Mouse (Mus musculus): ENCODE measurements around the gene Ptprk.

The Ptprk gene

DNA sequence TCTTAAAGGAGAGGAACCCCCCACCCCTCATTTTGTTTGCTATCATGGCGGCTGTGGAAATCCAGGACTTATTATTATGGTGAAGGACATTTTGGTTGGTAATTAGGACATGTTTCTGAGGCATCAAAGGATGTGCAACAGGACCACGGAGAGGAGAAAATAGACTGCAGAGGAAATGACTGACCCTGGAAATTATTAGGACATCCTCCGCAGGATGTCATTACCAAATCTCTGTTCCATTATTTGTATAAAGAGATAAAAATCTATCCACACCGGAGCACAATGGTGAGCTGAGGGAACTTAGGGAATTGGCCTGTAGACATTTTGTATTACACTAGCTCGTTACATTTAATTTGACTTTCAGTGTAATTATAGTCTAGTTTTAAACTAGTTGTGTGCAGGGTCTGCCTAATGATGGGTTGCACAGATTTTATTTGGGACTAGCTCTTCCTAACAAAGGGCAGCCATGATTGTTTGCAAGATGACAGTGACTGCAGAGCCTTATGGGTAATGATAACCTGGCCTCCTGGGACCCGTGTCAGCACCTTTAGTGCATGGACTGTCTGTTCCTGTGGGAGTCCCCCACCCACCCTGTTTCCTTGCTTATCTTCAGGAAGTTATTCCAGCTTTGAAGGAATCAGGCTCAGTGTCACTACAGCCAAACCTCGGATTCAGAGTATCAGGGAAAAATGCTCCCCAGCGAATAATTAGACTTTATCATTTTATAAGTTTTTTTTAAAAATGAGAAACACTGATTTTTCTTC lies 38.4 kb downstream of the Ptprk start:
- no peak for DNase-seq (ENCODE audit: extremely low read depth, low read depth)

DNA sequence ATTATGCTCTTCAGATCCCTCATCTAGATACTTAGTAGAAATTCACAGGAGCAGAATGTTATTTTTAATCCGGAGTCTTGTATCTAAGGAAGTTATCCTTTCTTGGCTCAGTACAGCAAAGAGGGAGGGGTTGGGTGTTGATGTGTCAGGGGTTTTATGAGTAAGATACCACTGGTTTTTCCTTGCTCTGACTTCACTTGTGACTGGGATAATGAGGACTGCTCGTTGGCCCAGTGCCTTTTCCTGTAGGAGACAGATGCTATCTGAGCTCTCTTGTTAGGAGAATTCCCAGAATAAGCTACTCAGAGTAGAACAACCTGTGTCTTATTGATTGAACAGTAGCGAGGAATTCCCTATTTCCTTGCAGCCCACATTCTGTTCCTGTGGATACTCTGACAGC lies 39.3 kb downstream of the Ptprk start:
- no peak for DNase-seq (ENCODE audit: extremely low read depth, low read depth)

DNA sequence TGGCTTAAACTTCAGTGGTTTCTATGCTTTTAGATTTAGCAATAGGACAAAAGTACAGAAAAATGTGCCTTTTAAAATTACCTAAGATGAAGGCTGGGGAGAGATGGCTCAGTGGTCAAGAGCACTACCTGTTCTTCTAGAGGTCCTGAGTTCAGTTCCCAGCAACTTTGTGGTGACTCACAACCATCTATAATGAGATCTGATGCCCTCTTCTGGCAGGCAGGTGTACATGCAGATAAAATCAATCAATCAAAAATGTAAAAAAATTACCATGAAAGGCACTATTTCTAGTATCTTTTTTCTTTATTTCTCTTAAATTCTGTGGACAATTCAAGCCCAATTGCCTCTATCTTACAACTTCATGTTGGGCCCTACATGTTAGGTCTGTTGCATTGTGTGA lies 42.4 kb downstream of the Ptprk start:
- no peak for DNase-seq (ENCODE audit: extremely low read depth, low read depth)

DNA sequence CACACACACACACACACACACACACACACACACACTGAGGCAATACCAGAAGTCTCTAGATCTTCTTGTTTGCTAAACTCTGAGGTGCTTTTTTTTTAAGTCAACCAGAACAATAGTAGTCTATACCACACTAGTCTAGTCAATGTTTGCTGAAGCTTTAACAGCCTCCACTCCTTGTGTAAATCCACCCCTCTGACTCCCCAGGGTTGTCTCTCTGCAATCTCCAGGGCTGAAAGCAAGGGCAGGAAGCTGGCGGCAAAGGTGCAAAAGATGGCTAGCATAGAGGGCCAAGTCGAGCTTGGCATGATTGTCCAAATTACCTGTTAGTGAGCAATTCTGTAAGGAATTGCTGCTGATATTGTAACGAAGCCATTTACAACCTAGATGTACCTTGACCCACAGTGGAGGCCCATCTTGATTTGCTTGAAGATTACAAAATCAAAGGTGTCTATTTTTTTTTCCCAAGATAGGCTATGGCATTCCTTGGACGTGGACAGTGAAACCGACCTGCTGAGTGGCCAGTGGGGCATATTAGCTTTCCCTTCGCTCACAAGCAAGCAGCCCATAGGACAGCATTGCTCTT lies 44.3 kb downstream of the Ptprk start:
- no peak for DNase-seq (ENCODE audit: extremely low read depth, low read depth)

GRCm38 (mm10) chr10:28123881-28124280 lies 49.3 kb downstream of the Ptprk start:
- DNase-seq (ENCODE audit: extremely low read depth, low read depth): no peak

DNA sequence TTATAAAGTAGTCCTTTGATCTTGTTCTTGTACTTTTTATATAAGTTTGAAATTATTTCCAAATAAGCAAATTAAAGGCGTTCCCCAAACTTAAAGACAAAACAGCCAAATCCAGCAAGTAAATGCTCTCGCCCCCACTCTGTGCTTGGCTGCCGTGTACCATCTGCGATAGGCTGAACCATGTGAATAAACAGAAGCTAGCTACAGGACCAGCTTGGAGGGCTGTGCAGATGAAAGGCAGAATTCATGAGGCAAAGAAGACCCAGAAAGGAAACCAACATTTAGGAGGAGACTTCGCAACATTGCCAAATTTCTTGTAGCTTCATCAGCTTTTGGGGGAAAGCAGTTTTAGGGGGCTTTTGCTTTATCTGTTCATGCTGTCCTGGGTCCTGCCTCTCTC lies 53.4 kb downstream of the Ptprk start:
- no peak for DNase-seq (ENCODE audit: extremely low read depth, low read depth)

GRCm38 (mm10) chr10:28128450-28128849 lies 53.8 kb downstream of the Ptprk start:
- no peak for DNase-seq (ENCODE audit: extremely low read depth, low read depth)

DNA sequence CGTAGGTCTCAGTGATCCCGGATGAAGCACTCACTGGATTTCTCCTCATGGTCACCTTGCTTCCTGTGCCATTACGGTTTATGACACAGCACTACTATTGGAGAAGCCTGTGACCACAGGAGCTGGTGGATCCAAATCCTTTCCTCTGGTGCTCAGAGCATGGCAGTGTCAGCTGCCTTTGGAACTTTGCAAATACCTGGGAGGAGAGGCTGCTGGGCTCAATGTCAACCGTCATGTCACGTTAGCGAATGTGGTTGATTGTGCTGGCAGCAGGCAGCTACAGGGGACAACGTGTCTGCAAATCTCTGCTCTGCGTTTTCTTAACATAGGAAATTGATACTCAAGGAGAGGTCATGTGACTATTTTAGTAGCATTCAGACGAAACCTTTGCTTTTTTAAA lies 55.8 kb downstream of the Ptprk start:
- DNase-seq (ENCODE audit: extremely low read depth, low read depth): no peak

DNA sequence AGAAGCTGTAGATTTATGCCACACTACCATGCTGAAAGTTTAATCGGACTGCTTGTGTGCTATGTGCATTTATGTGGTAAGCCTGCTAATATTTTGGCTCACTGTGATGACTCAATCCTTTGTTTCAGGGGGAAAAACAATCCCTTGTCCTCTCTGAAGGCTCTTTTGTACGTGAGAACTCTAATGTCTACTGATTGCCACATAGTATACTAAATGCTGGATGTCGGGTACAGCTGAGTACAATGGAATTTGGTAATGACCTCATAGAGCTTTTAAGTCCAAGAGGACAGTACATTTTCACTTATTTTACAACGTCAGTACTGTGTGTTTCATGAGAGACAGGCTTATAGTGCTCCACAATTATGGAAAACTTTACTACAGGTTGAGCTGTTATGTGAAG lies 59.1 kb downstream of the Ptprk start:
- no peak for DNase-seq (ENCODE audit: extremely low read depth, low read depth)

DNA sequence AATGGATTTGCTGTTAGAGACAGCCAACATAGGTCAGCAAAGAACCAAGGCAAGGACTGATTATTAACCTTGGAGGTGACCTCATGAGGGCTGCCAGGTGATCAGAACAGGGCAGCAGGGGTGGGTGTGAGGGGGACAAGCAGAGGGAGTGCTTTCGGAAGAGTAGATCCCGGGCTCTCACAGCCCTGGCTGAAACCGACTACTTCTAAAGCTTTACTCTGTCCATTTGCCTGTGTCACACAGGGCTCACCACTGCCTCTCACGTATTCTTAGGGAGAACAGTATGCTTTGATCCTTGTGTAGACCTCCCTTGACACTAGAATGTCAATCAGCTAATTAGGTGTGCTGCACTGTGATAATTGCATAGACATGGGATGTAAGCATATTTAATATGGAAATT lies 63.8 kb downstream of the Ptprk start:
- DNase-seq (ENCODE audit: extremely low read depth, low read depth): no peak

GRCm38 (mm10) chr10:28144459-28144858 lies 69.8 kb downstream of the Ptprk start:
- no peak for DNase-seq (ENCODE audit: extremely low read depth, low read depth)

GRCm38 (mm10) chr10:28145326-28145725 lies 70.7 kb downstream of the Ptprk start:
- no peak for DNase-seq (ENCODE audit: extremely low read depth, low read depth)

- DNase-seq (ENCODE audit: extremely low read depth, low read depth): no peak
Measured at GRCm38 (mm10) chr10:28155688-28156685, 81.4 kb downstream of the Ptprk start.

DNA sequence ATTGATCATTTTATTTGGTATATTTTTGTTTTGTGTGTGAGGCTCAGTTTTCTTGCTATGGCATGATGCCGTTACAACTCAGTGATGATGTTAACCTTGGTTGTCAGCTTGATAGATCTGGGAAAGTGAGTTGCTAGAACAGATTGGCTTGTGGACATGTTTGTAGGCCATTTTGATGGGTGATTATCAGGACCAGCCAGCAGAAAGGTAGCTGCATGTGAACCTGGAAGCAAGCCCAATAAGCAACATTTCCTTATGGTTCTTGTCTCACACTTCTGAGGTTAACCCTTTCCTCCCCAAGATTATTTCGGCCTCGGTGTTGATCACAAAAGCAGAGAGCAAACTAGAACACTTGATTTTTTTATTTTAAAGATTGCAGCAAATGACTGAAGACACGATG lies 85.1 kb downstream of the Ptprk start:
- no peak for DNase-seq (ENCODE audit: extremely low read depth, low read depth)

DNA sequence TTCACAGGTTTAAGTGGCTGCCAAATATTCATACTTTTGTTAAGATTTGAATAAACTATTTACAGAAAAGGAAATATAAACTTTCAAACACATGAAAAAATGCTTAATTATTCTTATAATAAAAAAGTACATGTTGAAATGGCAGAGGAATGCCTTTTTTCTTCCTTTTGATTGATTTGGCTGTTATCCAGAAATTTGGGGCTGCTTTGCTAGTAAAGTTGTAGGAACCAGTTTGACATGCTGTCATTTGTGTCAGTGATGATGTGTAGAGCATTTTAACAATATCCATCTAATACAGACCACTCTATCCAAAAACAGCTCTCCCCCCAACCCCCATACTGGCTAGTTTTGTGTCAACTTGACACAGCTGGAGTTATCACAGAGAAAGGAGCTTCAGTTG lies 86.7 kb downstream of the Ptprk start:
- no peak for DNase-seq (ENCODE audit: extremely low read depth, low read depth)

GRCm38 (mm10) chr10:28164250-28164649 lies 89.6 kb downstream of the Ptprk start:
- no peak for DNase-seq (ENCODE audit: extremely low read depth, low read depth)

DNA sequence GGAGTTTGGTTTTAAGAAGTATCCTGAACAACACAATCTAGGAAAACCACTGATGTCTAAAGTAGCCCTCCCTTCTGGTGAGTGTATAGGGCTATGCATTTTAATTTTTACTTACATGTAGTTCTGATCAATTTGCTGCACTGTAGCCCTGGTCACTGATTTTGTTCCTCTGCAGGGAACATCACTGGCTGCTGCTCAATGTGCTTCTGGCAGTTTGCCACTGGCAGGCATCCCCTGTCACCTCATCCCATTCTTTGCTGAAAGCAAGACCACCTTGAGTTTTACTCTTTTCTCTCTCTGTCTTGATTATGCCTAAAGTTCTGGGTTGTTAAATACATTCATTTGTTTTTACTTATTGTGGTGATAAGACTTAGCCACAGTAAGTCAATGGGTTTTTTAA lies 90.1 kb downstream of the Ptprk start:
- DNase-seq (ENCODE audit: extremely low read depth, low read depth): no peak

DNA sequence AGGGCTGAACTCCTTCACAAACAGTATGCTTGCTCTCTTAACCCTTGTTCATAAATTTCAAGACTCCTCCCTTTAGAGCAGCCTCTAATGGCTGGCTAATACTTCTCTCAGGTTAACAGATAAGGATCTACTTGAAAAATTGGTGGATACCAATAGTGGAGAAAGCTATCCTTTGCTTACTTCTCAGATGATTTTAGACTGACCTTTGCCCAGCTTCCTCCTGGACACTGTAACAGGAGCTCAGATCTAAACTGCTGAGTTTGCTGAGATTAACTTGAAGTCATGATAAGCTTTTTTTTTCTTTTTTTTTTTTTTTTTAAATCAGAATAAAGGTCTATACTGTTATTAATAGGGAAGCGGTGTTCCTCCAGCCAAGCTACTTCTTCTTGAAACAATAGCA lies 92.0 kb downstream of the Ptprk start:
- no peak for DNase-seq (ENCODE audit: extremely low read depth, low read depth)

DNA sequence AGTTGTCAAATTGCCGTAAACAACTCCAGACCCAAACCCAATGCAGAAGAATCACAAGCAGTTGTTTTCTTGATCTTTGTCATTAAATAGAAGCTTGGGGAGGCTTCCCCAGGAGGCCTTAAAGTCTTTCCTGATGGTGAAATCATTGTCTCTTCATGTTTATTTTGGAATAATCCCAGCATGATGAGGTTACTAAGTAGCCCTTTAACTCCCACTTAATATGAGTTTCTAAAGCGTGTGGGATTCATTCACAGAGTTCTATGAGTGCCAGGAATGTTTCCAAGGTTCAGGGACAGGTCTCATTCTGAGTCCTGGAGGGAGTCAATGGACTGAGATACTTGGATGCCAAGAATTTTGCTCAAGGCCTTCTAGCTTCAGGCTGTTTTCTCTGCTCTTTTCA lies 92.5 kb downstream of the Ptprk start:
- no peak for DNase-seq (ENCODE audit: extremely low read depth, low read depth)

GRCm38 (mm10) chr10:28171196-28171595 lies 96.6 kb downstream of the Ptprk start:
- no peak for DNase-seq (ENCODE audit: extremely low read depth, low read depth)

DNA sequence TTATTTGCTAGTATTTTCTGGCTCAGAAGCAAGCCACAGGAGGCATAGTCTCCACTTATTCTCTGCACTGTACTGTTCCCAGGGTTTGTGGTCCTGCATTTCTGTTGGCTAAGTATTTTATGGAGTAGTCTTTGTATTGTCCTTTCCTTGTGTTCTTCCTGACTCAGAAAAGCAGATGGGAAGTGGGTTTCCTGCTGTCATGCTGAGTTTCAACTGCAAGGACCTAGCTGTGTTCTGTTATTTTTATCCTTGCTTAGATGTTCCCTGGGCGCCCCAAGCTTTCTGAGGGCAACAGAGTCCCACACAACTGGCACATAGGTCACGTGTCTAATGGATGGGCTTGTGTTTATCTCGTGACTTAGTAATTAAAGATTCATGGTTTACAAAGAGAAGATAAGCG lies 104.3 kb downstream of the Ptprk start:
- no peak for DNase-seq (ENCODE audit: extremely low read depth, low read depth)

DNA sequence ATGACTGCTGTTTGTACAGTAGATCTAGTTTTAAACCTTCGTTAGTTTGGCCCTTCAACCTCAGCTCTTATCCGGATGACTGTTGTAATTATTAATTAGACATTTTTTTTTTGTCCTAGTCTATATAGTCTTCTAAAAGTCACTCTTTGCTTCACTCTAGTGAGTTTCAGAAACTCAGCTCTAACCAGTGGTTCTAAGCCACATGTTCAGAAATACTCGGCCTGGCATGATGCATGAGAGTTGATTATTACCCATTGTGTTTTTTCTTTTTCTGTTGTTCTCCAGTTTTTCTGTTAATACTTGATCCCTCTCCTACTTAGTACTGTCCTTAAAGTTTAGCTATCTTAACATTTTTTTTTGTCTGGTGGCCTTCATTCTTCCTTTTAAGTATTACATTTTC lies 107.5 kb downstream of the Ptprk start:
- no peak for DNase-seq (ENCODE audit: extremely low read depth, low read depth)
